Mouse (Mus musculus) forebrain, embryonic 15.5 days (tissue): ENCODE data around the gene Mrps24. TPM values are rescaled to one million over a fixed set of nuclear protein-coding genes. Genes with fewer than 3 reads are reported as not detected.

Source experiments
- ATAC-seq: fragments of 200-750 bp; cut with Nextera tagmentation; replicated peaks from 2 replicates; pipeline ENCODE4 v1.8.0; 2017; ENCODE audit warnings: mild to moderate bottlenecking, moderate TSS enrichment, moderate library complexity
- H3K27ac ChIP-seq: fragments of 300-500 bp; sonication (generic); replicated peaks from 2 replicates; pipeline ENCODE4 v1.5.1; 2015; ENCODE audit warnings: mild to moderate bottlenecking, inconsistent platforms
- H3K27me3 ChIP-seq: fragments of 300-500 bp; sonication (generic); 2 replicates; pipeline ENCODE4 v1.6.1; 2015; ENCODE audit warnings: inconsistent platforms
- H3K36me3 ChIP-seq: fragments of 300-500 bp; sonication (generic); 2 replicates; pipeline ENCODE4 v1.6.1; 2015; ENCODE audit warnings: mild to moderate bottlenecking, inconsistent platforms
- H3K4me1 ChIP-seq: fragments of 300-500 bp; sonication (generic); 2 replicates; pipeline ENCODE4 v1.6.1; 2015; ENCODE audit warnings: inconsistent platforms
- H3K4me2 ChIP-seq: fragments of 300-500 bp; sonication (generic); replicated peaks from 2 replicates; pipeline ENCODE4 v1.6.1; 2015; ENCODE audit warnings: mild to moderate bottlenecking, inconsistent platforms
- H3K4me3 ChIP-seq: fragments of 300-500 bp; sonication (generic); 2 replicates; pipeline ENCODE4 v1.5.1; 2015; ENCODE audit warnings: mild to moderate bottlenecking, inconsistent platforms
- H3K9ac ChIP-seq: fragments of 300-500 bp; sonication (generic); replicated peaks from 2 replicates; pipeline ENCODE4 v1.6.1; 2015; ENCODE audit warnings: mild to moderate bottlenecking, inconsistent platforms
- H3K9me3 ChIP-seq: fragments of 300-500 bp; sonication (generic); 2 replicates; pipeline ENCODE4 v1.6.1; 2016; ENCODE audit warnings: inconsistent platforms
- WGBS: fragments of 180-500 bp; shearing (Covaris S2); methylation state at CpG from one replicate; pipeline ENCODE4 v1.1.7; 2015; ENCODE audit warnings: mixed read lengths; 5-methylcytosine and 5-hydroxymethylcytosine counted together
- polyA plus RNA-seq: library from polyadenylated mRNA; unstranded; fragments of >200 nt; fragmentation: Nextera tagmentation; extraction: Ambion mirVana; gene quantifications from 2 replicates; pipeline ENCODE4 v1.2.1, GENCODE M21; 2015

The Mrps24 gene
- polyA plus RNA-seq, 1 experiment from 2014 or later: 180 TPM

DNA sequence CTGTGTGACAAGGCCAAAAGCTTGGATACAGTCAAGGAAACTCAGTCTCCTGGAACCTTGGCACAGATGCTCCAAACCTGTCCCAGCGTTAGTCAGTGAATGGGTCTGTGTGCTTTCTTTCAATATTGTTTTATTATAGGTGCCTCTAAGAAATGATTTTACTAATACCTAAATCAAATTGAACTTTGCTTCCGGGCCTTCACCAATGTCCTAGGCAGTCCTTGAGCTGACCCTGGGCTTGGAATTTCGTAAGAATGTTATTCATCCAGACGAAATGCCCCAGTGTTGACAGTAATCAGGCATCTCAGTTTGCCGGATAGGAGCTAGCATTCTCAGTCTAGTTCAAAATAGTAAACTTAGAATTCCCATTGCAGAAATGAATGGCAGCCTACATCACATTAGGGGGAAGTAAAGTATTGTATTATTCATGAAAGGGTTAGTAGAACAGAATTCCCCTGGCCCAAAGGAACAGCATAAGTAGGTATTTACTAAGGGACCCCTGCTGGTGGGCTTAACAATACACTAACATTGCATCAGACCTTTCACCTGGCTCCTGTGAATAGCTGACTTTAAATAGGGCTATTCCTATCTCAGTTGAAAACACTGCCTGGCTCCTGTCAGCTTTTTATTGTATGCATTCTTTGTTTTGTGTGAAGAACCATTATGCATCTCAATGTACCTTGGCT lies 13.1 kb downstream of the Mrps24 start:
- peaks cover 19% of the 10 kb centered on the region for H3K36me3 ChIP-seq
- H3K4me2 ChIP-seq: no peak overlapping the region
- no peak for ATAC-seq
- no peaks in the 10 kb centered on the region for H3K9me3 ChIP-seq
- no peaks in the 10 kb centered on the region for H3K27me3 ChIP-seq
- no peak overlapping the region for H3K9ac ChIP-seq
- 59% methylated on average over 5 of the region's 5 CpGs for WGBS
- no peak overlapping the region for H3K4me3 ChIP-seq
- H3K4me1 ChIP-seq: peaks cover 16% of the 10 kb centered on the region
- no peak overlapping the region for H3K27ac ChIP-seq

DNA sequence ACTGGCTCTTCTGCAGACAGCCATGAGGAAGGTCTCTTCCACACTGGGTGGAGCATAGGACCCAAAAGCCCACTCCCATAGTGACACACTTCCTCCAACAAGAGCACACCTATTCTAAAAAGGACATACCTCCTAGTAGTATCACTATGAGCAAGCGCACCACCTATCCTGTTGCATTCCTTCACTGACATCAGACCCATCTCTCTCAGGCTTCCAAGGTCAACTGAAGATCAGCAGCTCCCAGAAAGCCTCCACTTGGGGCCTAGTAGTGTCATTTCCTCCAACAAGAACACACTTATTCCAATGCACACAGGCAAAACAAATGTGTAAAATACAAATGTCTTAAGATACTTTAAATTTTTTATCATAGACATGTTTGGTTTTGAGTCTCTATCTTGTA lies 13.7 kb downstream of the Mrps24 start:
- WGBS: 97% methylated on average over 1 of the region's 1 CpGs
- no peak overlapping the region for H3K9ac ChIP-seq
- no peaks in the 10 kb centered on the region for H3K9me3 ChIP-seq
- H3K27me3 ChIP-seq: no peaks in the 10 kb centered on the region
- peaks cover 14% of the 10 kb centered on the region for H3K4me1 ChIP-seq
- no peak overlapping the region for H3K4me3 ChIP-seq
- ATAC-seq: no peak
- peaks cover 19% of the 10 kb centered on the region for H3K36me3 ChIP-seq
- no peak overlapping the region for H3K27ac ChIP-seq
- H3K4me2 ChIP-seq: no peak overlapping the region

DNA sequence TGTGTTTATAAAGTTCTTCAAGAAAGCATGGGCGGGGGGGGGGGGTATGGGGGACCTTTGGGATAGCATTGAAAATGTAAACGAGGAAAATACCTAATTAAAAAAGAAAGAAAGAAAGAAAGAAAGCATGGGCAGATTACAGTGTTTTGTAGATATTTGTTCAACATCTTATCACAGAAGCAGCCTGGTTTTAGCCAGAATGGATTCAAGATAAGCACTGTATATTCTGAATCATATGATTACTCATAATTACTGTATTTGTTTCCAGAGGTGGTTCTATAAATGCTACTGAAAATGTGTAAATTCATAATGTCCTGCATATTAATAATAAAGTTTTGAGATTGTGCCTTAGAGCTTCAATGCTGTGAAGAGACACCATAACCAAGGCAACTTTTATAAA lies 14.2 kb downstream of the Mrps24 start:
- H3K36me3 ChIP-seq: peaks cover 19% of the 10 kb centered on the region
- H3K27ac ChIP-seq: no peak overlapping the region
- H3K4me1 ChIP-seq: peaks cover 9% of the 10 kb centered on the region
- 72% methylated on average over 2 of the region's 2 CpGs for WGBS
- ATAC-seq: no peak
- no peak overlapping the region for H3K9ac ChIP-seq
- no peaks in the 10 kb centered on the region for H3K27me3 ChIP-seq
- no peak overlapping the region for H3K4me3 ChIP-seq
- no peaks in the 10 kb centered on the region for H3K9me3 ChIP-seq
- no peak overlapping the region for H3K4me2 ChIP-seq

DNA sequence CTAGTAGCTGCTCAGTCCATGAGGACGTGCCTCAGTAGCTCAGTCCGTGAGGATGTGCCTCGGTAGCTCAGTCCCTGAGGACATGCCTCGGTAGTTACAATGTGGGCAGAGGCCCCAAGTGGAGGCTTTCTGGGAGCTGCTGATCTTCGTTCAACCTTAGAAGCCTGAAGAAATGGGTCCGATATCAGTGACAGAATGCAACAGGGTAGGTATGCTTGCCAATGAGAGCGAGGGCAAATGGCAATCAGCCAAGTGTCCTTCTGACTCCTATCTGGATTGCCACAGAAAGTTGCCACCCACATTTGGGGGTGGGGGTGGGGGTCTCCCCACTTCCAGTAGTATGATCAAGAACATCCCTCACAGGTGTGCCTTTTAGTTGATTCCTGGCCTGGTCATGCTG lies 14.7 kb downstream of the Mrps24 start:
- no peak overlapping the region for H3K4me2 ChIP-seq
- ATAC-seq: no peak
- H3K9ac ChIP-seq: no peak overlapping the region
- WGBS: 91% methylated on average over 7 of the region's 7 CpGs
- no peaks in the 10 kb centered on the region for H3K9me3 ChIP-seq
- H3K4me3 ChIP-seq: no peak overlapping the region
- H3K4me1 ChIP-seq: peaks cover 4% of the 10 kb centered on the region
- peaks cover 19% of the 10 kb centered on the region for H3K36me3 ChIP-seq
- H3K27me3 ChIP-seq: no peaks in the 10 kb centered on the region
- no peak overlapping the region for H3K27ac ChIP-seq

DNA sequence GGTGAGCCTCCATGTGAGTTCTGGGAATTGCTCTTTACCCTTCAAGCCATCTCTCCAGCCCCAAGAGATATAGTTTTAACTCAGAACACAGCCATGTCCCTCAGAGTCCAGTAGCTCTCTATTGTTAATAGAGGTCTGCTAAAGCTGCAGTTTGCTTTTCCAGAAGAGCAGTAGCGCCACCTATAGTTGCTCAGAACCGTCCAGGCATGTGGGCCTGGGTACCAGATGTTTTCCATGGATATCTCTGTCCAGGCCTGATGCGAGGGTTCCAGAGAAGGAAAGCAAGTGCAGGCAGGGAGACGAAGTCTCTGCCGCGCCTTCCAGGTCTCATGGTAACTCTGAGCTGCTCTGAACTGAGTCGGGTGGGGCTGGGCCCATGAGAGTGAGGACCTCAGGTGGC lies 23.7 kb downstream of the Mrps24 start:
- Histone ChIP-seq H3K9ac (no peak overlapping the region), H3K27me3 (no peaks in the 10 kb centered on the region), H3K4me1 (no peaks in the 10 kb centered on the region), H3K27ac (no peak overlapping the region), H3K36me3 (no peaks in the 10 kb centered on the region), H3K4me3 (no peak overlapping the region), H3K9me3 (no peaks in the 10 kb centered on the region), H3K4me2 (no peak overlapping the region)
- ATAC-seq: no peak
- WGBS: 41% methylated on average over 7 of the region's 7 CpGs

DNA sequence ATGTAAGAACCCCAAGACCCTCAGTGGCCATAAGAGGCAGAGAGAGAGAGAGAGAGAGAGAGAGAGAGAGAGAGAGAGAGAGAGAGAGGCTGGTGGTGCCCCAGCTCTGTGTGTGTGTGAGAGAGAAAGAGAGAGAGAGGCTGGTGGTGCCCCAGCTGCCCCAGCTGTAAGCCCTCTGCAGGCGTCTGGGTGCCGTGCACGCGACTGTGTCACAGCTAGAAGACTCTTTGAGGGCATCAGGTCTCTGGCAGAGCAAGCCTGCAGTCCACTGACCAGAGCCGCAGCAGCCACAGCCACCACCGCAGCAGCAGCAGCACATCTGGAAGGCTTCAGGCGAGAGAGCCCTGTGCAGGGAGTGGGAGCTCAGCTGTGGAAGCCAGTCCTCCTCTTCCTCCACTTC lies 31.2 kb downstream of the Mrps24 start:
- Histone ChIP-seq H3K27me3 (no peaks in the 10 kb centered on the region), H3K9ac (no peak overlapping the region), H3K9me3 (no peaks in the 10 kb centered on the region), H3K4me3 (no peak overlapping the region), H3K4me2 (no peak overlapping the region), H3K4me1 (no peaks in the 10 kb centered on the region), H3K36me3 (no peaks in the 10 kb centered on the region), H3K27ac (no peak overlapping the region)
- WGBS: 35% methylated on average over 7 of the region's 7 CpGs
- ATAC-seq: no peak

DNA sequence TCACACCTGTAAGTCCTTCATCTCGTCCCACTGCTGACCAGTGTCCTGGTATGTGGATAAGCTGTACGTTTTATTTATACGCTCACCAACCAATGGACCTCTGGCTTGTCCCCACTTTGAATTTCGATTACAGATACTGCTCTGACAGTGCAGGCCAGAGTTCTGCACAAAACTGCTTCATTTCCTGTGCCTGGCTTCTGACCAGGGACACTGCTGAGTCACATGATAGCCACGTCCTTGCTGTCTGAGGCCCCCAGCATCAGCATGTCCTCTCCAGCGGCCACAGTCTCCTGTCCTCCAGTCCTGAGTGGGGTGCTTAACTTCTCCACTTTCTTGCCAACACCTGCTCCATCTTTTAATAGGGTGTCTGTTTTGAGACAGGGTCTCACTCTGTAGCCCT lies 32.9 kb downstream of the Mrps24 start:
- ATAC-seq: no peak
- Histone ChIP-seq H3K27me3 (no peaks in the 10 kb centered on the region), H3K4me2 (no peak overlapping the region), H3K36me3 (no peaks in the 10 kb centered on the region), H3K9me3 (no peaks in the 10 kb centered on the region), H3K4me3 (no peak overlapping the region), H3K27ac (no peak overlapping the region), H3K9ac (no peak overlapping the region), H3K4me1 (no peaks in the 10 kb centered on the region)
- 74% methylated on average over 6 of the region's 6 CpGs for WGBS

Other genes with a start within 250 kb of the Mrps24 start
- 128 and 135 TPM in 2 replicates for gene Xbp1, start 195.0 kb downstream of the Mrps24 start, polyA plus RNA-seq
- gene Ccdc117, start 173.5 kb downstream of the Mrps24 start, polyA plus RNA-seq: 15.4 and 15.8 TPM in 2 replicates
- not detected in 2 replicates for gene Ankrd36, start 146.0 kb downstream of the Mrps24 start, polyA plus RNA-seq
- 31.6 and 32.4 TPM in 2 replicates for gene Urgcp, start 46.7 kb upstream of the Mrps24 start, polyA plus RNA-seq
- gene Dbnl, start 72.8 kb upstream of the Mrps24 start, polyA plus RNA-seq: 138 and 140 TPM in 2 replicates
- gene Pgam2, start 88.1 kb upstream of the Mrps24 start, polyA plus RNA-seq: 1.9 and 3.1 TPM in 2 replicates
- gene Polm, start 122.3 kb upstream of the Mrps24 start, polyA plus RNA-seq: 7.0 TPM in 2 replicates
- gene Aebp1, start 146.3 kb upstream of the Mrps24 start, polyA plus RNA-seq: 10.0 and 10.4 TPM in 2 replicates
- 72.6 and 76.4 TPM in 2 replicates for gene Pold2, start 162.6 kb upstream of the Mrps24 start, polyA plus RNA-seq
- gene Myl7, start 183.1 kb upstream of the Mrps24 start, polyA plus RNA-seq: 0.32 and 1.6 TPM in 2 replicates
- gene Gck, start 234.4 kb upstream of the Mrps24 start, polyA plus RNA-seq: 6.8 and 7.7 TPM in 2 replicates
- gene Ykt6, start 240.0 kb upstream of the Mrps24 start, polyA plus RNA-seq: 86.0 and 95.9 TPM in 2 replicates